Mouse (Mus musculus): ENCODE results near the gene Fez2. TPM values are rescaled to one million over a fixed set of nuclear protein-coding genes. Genes with fewer than 3 reads are reported as not detected.

Gene Fez2
- polyA plus RNA-seq, 2 experiments from 2014 or later: 11.9 to 14.3 TPM

GRCm38 (mm10) chr17:78364555-78365302 is 53.2 kb downstream of the Fez2 start:
- ATAC-seq: no peak

GRCm38 (mm10) chr17:78361939-78362728 is 55.8 kb downstream of the Fez2 start:
- ATAC-seq: peak; percentile 96

- no peak for ATAC-seq
Observed at GRCm38 (mm10) chr17:78358251-78358726, 59.7 kb downstream of the Fez2 start.

GRCm38 (mm10) chr17:78357753-78358152 is 60.2 kb downstream of the Fez2 start:
- ATAC-seq: no peak

- ATAC-seq: no peak
Observed at GRCm38 (mm10) chr17:78355611-78356010, 62.3 kb downstream of the Fez2 start.

GRCm38 (mm10) chr17:78354871-78355270 is 63.1 kb downstream of the Fez2 start:
- no peak for ATAC-seq

- ATAC-seq: no peak
Observed at GRCm38 (mm10) chr17:78354411-78354810, 63.5 kb downstream of the Fez2 start.

- ATAC-seq: peak; percentile 40
Observed at GRCm38 (mm10) chr17:78352500-78352855, 65.5 kb downstream of the Fez2 start.

GRCm38 (mm10) chr17:78351676-78352499 is 66.1 kb downstream of the Fez2 start:
- peak; percentile 82 for ATAC-seq

- ATAC-seq: no peak
Observed at GRCm38 (mm10) chr17:78347111-78347801, 70.7 kb downstream of the Fez2 start.

- ATAC-seq: no peak
Observed at GRCm38 (mm10) chr17:78343688-78344087, 74.3 kb downstream of the Fez2 start.

- ATAC-seq: no peak
Observed at GRCm38 (mm10) chr17:78335250-78335649, 82.7 kb downstream of the Fez2 start.

GRCm38 (mm10) chr17:78333275-78333674 is 84.7 kb downstream of the Fez2 start:
- no peak for ATAC-seq

GRCm38 (mm10) chr17:78331438-78331837 is 86.5 kb downstream of the Fez2 start:
- ATAC-seq: no peak

GRCm38 (mm10) chr17:78328287-78328686 is 89.7 kb downstream of the Fez2 start:
- no peak for ATAC-seq

GRCm38 (mm10) chr17:78327187-78327586 is 90.8 kb downstream of the Fez2 start:
- no peak for ATAC-seq

- no peak for ATAC-seq
Observed at GRCm38 (mm10) chr17:78326381-78326780, 91.6 kb downstream of the Fez2 start.

- ATAC-seq: no peak
Observed at GRCm38 (mm10) chr17:78325761-78326332, 92.1 kb downstream of the Fez2 start.

- no peak for ATAC-seq
Observed at GRCm38 (mm10) chr17:78322369-78323335, 95.3 kb downstream of the Fez2 start.

GRCm38 (mm10) chr17:78321216-78321835 is 96.6 kb downstream of the Fez2 start:
- ATAC-seq: no peak

Measured in CD4-positive, CD25-positive, alpha-beta regulatory T cell, adult 4 months (primary cell).